Mouse (Mus musculus) liver, embryonic 13.5 days (tissue): ENCODE data around the gene Ptger1. TPM values are rescaled to one million over a fixed set of nuclear protein-coding genes. Genes with fewer than 3 reads are reported as not detected.

Experiments used
- ATAC-seq: fragments of 200-750 bp; cut with Nextera tagmentation; 2 replicates; pipeline ENCODE4 v1.8.0; 2017; ENCODE audit warnings: low read depth, mild to moderate bottlenecking, moderate number of reproducible peaks, moderate library complexity
- DNase-seq: peaks from one replicate; pipeline ENCODE4 v3.0.0; 2022
- H3K27ac ChIP-seq: fragments of 300-500 bp; sonication (generic); 2 replicates; pipeline ENCODE4 v1.5.1; 2015; ENCODE audit warnings: moderate library complexity, mild to moderate bottlenecking, inconsistent platforms
- H3K27me3 ChIP-seq: fragments of 300-500 bp; sonication (generic); 2 replicates; pipeline ENCODE4 v1.6.1; 2015; ENCODE audit warnings: mild to moderate bottlenecking, inconsistent platforms
- H3K36me3 ChIP-seq: fragments of 300-500 bp; sonication (generic); 2 replicates; pipeline ENCODE4 v1.6.1; 2015; ENCODE audit warnings: mild to moderate bottlenecking, inconsistent platforms
- H3K4me1 ChIP-seq: fragments of 300-500 bp; sonication (generic); replicated peaks from 2 replicates; pipeline ENCODE4 v1.6.1; 2015; ENCODE audit warnings: inconsistent platforms
- H3K4me2 ChIP-seq: fragments of 300-500 bp; sonication (generic); 2 replicates; pipeline ENCODE4 v1.6.1; 2015; ENCODE audit warnings: inconsistent platforms, mild to moderate bottlenecking, moderate library complexity
- H3K4me3 ChIP-seq: fragments of 300-500 bp; sonication (generic); replicated peaks from 2 replicates; pipeline ENCODE4 v1.5.1; 2015; ENCODE audit warnings: mild to moderate bottlenecking, inconsistent platforms
- H3K9ac ChIP-seq: fragments of 300-500 bp; sonication (generic); 2 replicates; pipeline ENCODE4 v1.6.1; 2015; ENCODE audit warnings: mild to moderate bottlenecking, inconsistent platforms
- H3K9me3 ChIP-seq: fragments of 300-500 bp; sonication (generic); replicated peaks from 2 replicates; pipeline ENCODE4 v1.6.1; 2016; ENCODE audit warnings: inconsistent platforms
- WGBS: fragments of 180-500 bp; shearing (Covaris S2); methylation state at CpG from one replicate; pipeline ENCODE4 v1.1.7; 2015; ENCODE audit not compliant: insufficient replicate concordance; 5-methylcytosine and 5-hydroxymethylcytosine counted together
- polyA plus RNA-seq: library from polyadenylated mRNA; unstranded; fragments of >200 nt; fragmentation: Nextera tagmentation; extraction: Ambion mirVana; gene quantifications from 2 replicates; pipeline ENCODE4 v1.2.1, GENCODE M21; 2015

Gene Ptger1
- 0.06 and 0.32 TPM in 2 replicates for polyA plus RNA-seq

DNA sequence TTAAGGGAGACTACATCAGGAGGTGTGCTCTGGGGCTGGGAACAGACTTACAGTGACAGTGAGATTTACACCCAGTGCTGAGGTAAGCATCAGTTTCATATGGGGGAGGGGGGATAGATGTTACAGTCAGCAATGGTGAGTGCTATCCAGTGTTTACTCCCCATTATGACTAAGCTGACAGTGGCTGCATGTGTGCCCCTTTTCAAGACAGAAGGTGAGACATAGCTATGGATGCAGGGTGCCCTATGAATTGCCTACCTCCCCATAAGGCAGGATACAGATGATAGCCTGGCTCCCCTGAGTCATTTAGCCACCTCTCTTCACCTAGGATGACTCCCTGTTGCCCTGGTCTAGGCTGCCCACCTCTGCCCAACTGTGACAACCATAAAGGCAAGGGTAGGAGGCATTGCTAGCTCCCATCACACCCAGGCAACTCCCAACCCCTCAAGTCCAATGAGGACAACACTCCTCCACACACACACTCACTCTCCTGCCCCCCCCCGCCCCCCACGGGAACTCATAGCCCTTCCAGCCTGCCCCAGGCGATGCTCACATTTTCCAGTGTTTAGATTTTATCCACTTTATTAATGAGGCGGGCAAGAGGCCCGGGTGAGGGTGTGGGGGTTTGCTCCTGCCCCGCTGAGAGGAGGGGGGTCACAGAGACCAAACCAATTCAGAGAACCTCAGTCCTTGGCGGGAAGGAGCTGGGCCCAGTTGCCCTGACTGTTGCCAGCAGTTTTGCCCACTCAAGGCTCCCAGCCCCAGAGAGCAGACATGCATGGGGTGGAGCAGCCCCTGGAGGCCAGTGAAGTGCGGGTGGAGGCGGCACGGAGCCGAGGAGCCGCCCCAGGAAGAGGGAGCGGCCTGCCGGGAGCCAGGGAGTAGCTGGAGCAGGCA is at the start of gene Ptger1:
Gene Ptger1, plus strand, starts transcription at position 710 of the 897 bp plus-strand sequence.
- Histone ChIP-seq H3K9me3 (no peaks in the 10 kb centered on the region), H3K4me1 (peaks cover 51% of the 10 kb centered on the region), H3K4me2 (no peak within 1 kb of the TSS), H3K4me3 (no peak within 1 kb of the TSS), H3K27ac (no peak within 1 kb of the TSS; the same call in 1 of the 2 replicates), H3K36me3 (peaks cover 16% of the 10 kb centered on the region), H3K9ac (no peak within 1 kb of the TSS; the same call in 1 of the 2 replicates), H3K27me3 (peaks cover 16% of the 10 kb centered on the region; the same call in 1 of the 2 replicates)
- ATAC-seq (no peak), DNase-seq (no peak)
- WGBS: 35% methylated on average over 14 of the region's 14 CpGs

DNA sequence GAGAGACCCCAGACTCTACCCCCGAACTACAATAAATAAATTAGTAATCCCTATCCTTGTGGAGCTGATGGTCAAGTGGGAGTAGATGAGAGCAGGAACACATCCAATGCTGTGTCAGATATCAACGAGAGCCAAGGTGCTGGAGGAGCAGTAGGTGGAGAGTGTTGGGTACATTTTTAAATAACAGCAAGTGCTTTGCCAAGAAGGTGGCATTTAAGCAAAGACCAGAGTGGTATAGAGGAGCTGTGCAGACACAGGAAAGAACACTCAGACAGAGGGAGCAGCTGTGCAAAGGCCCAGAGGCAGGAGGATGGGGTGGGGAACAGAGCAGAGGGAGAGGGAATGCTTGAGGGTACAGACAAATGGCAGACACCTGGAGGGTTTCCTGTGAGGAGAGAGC is 49.4 kb upstream of the Ptger1 start:
- Histone ChIP-seq H3K4me1 (peaks cover 18% of the 10 kb centered on the region), H3K4me3 (no peak overlapping the region), H3K27me3 (no peaks in the 10 kb centered on the region), H3K9ac (no peak overlapping the region), H3K27ac (no peak overlapping the region), H3K4me2 (no peak overlapping the region), H3K36me3 (peaks cover 24% of the 10 kb centered on the region), H3K9me3 (no peaks in the 10 kb centered on the region)
- no peak for ATAC-seq
- WGBS: 68% methylated on average over 2 of the region's 2 CpGs
- DNase-seq: no peak

DNA sequence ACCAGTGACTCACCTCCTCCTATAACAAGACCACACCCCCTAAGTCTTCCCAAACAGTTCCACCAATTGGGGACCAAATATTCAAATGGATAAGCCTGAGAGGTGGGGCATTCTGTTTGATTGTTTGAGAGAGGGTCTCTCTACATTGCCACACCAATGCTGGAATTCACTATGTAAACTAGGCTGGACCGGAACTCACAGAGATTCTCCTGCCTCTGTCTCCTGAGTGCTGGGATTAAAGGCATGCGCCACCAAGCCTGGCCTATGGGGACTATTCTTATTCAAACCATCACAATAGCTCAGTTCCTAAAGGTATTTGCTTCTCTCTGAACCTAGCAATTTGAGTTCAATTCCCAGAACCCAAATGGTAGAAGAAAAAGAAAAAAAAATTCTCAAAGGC is 47.9 kb upstream of the Ptger1 start:
- no peak overlapping the region for H3K4me2 ChIP-seq
- H3K4me3 ChIP-seq: no peak overlapping the region
- H3K9me3 ChIP-seq: no peaks in the 10 kb centered on the region
- peaks cover 9% of the 10 kb centered on the region for H3K36me3 ChIP-seq
- ATAC-seq: no peak
- H3K27ac ChIP-seq: no peak overlapping the region
- H3K9ac ChIP-seq: no peak overlapping the region
- DNase-seq: no peak
- peaks cover 26% of the 10 kb centered on the region for H3K4me1 ChIP-seq
- WGBS: 88% methylated on average over 2 of the region's 2 CpGs
- H3K27me3 ChIP-seq: no peaks in the 10 kb centered on the region

DNA sequence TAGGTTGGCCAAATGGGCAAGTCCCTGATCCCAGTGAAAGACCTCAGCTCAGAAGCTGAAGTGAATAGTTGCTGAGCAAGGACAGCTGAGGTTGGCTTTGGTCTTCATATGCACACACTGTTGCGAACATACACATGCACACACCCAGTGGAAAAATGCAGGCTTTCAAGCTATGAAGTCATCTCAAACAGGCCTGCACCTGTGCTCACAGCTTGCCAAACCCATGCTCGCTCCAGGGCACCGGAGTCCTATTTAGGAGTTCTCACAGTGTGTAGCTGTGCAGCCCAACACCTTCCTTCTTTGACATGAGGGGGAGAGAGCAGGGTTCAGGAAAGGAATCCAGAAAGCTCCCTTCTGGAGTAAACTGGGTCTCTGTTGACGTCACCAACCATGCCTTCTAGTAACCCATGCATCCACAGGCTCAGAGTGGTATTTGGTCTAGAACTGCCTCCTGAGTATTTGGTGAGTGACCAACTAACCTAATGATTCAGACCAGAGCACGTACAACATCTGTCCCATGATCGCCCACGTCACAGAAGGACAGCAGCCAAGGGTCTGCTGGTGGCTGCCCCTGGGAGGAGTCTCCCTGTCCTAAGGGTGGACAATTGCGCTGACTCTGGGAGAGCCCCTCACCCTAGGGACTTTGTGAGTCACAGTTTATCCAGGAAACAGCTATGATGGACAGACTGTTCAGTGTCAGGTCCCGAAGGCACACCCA is 46.8 kb upstream of the Ptger1 start:
- 85% methylated on average over 9 of the region's 9 CpGs for whole genome bisulfite sequencing
- Histone ChIP-seq H3K4me3 (no peak overlapping the region), H3K4me2 (no peak overlapping the region), H3K9me3 (no peaks in the 10 kb centered on the region), H3K9ac (no peak overlapping the region), H3K27ac (no peak overlapping the region), H3K27me3 (no peaks in the 10 kb centered on the region), H3K36me3 (no peaks in the 10 kb centered on the region), H3K4me1 (peaks cover 37% of the 10 kb centered on the region)
- no peak for ATAC-seq
- no peak for DNase-seq

DNA sequence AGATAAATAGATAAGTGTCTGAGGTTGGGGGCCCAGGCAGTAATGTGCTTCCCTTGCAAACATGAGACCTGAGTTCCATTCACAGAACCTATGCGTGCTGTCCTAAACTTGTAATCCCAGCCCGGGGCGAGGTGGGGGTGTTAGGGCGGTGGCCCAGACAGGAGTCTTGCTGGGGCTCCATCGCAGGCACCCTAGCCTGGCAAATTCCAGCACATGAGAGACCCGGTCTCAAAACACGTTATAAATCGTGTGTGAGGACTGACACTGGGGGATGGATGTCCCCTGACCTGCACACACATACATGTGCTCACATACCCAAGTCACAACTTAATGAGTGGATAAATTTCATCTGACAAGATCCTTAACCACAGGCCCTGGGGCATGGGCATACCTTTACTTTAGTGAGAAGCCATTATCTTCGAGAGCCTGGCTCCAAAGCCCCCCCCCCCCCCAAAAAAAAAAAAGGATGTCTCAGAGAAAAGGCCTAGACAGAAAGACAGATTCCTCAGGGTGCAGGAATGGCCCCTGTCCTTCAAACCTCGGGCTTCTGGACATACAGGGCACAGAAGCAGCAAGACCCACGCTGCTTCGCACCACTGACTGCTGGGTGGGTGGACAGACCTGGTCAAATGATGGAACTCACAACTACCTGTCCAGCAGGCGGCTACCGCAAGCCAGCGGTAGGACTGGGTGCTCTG is 44.6 kb upstream of the Ptger1 start:
- Histone ChIP-seq H3K27me3 (no peaks in the 10 kb centered on the region), H3K9me3 (no peaks in the 10 kb centered on the region), H3K4me3 (peak overlapping the region; percentile 54), H3K4me2 (peak overlapping the region; percentile 80), H3K36me3 (no peaks in the 10 kb centered on the region), H3K9ac (peak overlapping the region; percentile 72), H3K27ac (peak overlapping the region; percentile 87), H3K4me1 (peaks cover 55% of the 10 kb centered on the region)
- peak; percentile 0; the same call in 1 of the 2 replicates for ATAC-seq
- no peak for DNase-seq
- 51% methylated on average over 15 of the region's 15 CpGs for WGBS

DNA sequence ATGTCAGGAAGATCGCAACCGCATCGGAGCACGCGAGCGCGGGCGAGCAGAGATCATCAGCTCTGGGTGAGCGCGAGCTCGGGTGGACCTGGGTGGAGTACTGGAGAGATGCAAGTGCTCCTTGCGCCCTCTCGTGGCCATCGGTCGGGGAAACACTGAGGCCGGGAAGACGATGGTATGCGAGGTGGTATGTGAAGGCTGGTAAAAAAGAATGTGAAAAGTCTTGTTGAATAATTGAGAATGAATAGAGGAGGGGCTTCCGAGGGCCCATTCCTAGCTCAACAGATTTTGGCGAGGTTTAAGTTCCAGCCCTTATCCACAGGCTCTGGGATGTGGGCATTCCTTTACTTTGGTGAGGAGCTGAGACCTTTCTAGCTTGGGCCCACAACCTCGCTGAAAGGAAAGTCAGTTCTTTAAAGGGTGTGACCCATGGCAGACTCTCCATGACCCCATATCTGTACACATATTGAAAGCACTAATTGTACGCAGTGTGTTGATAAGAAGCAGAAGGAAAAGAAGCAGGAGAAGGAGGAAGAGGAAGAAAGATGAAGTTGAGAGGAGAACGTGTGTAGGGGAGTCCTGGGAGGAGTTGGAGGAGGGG is 44.0 kb upstream of the Ptger1 start:
- DNase-seq: peak; percentile 77
- no peaks in the 10 kb centered on the region for H3K9me3 ChIP-seq
- ATAC-seq: peak; percentile 84
- peak overlapping the region; percentile 80 for H3K4me2 ChIP-seq
- peak overlapping the region; percentile 87 for H3K27ac ChIP-seq
- peak overlapping the region; percentile 72 for H3K9ac ChIP-seq
- 3% methylated on average over 23 of the region's 23 CpGs for WGBS
- no peaks in the 10 kb centered on the region for H3K36me3 ChIP-seq
- H3K4me1 ChIP-seq: peaks cover 58% of the 10 kb centered on the region
- no peaks in the 10 kb centered on the region for H3K27me3 ChIP-seq
- H3K4me3 ChIP-seq: peak overlapping the region; percentile 54

DNA sequence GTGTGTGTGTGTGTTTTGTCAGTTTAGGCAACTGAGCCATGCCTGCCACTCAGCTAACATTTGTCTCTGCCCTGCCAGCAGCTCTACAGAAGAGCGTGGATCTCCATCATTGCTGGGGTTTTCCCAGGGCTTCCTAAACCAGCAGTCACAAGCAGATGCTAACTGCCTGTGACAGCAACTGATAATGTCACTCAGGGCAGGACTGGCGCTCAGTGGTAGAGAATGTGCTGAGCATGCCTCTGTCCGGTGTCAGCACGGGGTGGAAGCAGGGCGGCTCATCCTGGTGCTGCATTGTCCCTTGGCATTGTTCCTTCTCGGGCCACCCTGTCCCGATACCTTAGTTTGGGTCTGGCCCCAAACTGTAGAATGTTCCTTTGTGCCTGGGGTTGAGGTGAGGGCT is 42.9 kb upstream of the Ptger1 start:
- WGBS: 38% methylated on average over 7 of the region's 7 CpGs
- Histone ChIP-seq H3K36me3 (no peaks in the 10 kb centered on the region), H3K27me3 (no peaks in the 10 kb centered on the region), H3K27ac (peak overlapping the region; percentile 87), H3K4me2 (peak overlapping the region; percentile 80), H3K4me3 (no peak overlapping the region), H3K9ac (peak overlapping the region; percentile 61), H3K9me3 (no peaks in the 10 kb centered on the region), H3K4me1 (peaks cover 60% of the 10 kb centered on the region)
- DNase-seq (no peak), ATAC-seq (peak; percentile 55)

DNA sequence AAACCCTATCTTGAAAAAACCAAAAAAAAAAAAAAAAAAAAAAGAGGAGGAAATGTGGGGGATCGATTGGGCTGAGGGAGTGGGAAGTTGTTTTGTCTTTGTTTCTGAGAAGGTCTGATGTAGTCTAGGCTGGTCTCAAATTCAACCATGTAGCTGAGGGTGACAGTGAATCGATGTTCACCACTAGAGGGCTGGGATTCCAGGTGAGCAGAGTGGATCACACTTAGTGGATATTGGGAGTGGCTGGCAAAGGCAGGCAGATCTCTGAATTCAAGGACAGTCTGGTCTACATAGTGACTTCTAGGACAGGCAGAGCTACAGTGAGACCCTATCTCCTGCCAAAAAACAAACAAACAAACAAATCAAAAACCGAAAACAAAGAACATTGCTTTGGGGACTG is 41.7 kb upstream of the Ptger1 start:
- no peak overlapping the region for H3K9ac ChIP-seq
- no peaks in the 10 kb centered on the region for H3K9me3 ChIP-seq
- peaks cover 60% of the 10 kb centered on the region for H3K4me1 ChIP-seq
- H3K27ac ChIP-seq: peak overlapping the region; percentile 77; the same call in 1 of the 2 replicates
- no peak overlapping the region for H3K4me3 ChIP-seq
- WGBS: 34% methylated on average over 3 of the region's 3 CpGs
- no peaks in the 10 kb centered on the region for H3K27me3 ChIP-seq
- H3K4me2 ChIP-seq: no peak overlapping the region
- no peak for DNase-seq
- no peaks in the 10 kb centered on the region for H3K36me3 ChIP-seq
- ATAC-seq: no peak

DNA sequence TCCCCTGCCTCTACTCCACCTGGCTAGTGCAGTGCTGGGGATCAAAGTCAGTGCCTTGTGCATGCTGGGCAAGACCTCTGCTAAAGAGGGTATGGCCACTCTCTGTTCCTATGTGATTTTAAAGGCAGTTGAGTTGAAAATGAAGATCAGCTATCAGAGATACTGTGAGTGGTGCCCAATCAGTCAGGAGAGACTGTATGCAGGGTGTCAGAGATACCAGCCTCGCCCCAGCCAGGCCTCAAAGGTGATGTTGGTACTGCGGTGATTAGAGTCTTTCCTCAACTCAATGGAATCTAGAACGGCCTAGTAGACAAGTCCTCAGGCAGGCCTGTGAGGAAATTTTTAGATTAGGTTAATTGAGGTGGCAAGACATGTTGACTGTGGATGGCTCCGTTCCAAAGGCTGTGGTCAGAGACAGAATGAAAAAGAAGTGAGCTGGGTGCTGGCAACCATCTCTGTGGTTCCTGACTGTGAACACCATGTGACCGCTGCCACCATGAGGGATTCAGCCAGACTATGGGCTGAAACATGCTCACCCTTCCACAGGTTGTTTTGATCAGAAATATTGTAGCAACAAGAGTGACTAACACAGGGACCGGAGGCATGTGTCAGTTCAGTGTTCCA is 40.7 kb upstream of the Ptger1 start:
- no peak for DNase-seq
- ATAC-seq: peak; percentile 84

DNA sequence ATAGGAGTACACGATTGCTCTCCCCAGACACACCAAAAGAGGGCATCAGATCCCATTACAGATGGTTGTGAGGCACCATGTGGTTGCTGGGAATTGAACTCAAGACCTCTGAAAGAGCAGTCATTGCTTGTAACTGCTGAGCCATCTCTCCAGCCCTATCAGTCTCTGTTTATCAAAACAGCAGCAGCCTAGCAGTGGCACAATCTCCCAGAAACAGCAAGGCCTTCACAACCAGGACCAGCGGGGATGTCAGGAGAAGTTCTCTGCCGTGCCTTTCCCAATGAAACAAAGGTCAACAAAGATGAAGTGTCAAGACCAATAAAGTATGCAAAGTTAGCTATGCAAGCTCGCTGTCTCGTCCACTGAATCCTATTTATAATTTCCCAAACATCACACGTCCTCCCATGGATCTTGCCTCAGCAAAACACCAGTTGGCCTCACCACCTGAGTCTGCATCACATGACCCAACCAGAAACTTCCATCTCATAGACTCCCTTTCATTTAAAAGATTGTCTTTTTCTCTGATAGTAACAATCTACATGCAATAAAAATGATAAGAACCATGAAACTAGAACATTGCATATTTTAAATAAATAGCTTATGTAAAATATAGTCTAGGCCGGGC is 34.3 kb upstream of the Ptger1 start:
- Histone ChIP-seq H3K27ac (peak overlapping the region; percentile 68), H3K9ac (no peak overlapping the region), H3K4me3 (no peak overlapping the region), H3K9me3 (peaks cover 6% of the 10 kb centered on the region; the same call in 1 of the 2 replicates), H3K27me3 (0 out of 2 replicates have a peak, but pooled peaks cover 3% of the 10 kb centered on the region), H3K4me1 (peaks cover 21% of the 10 kb centered on the region), H3K36me3 (no peaks in the 10 kb centered on the region), H3K4me2 (no peak overlapping the region)
- ATAC-seq (peak; percentile 93), DNase-seq (no peak)
- WGBS: 59% methylated on average over 7 of the region's 7 CpGs

More for the DNA sequence above, 40.7 kb upstream of the Ptger1 start:
- H3K9me3 ChIP-seq: no peaks in the 10 kb centered on the region
- no peaks in the 10 kb centered on the region for H3K27me3 ChIP-seq
- H3K9ac ChIP-seq: no peak overlapping the region
- H3K4me3 ChIP-seq: no peak overlapping the region
- H3K4me1 ChIP-seq: peaks cover 60% of the 10 kb centered on the region
- WGBS: 42% methylated on average over 6 of the region's 6 CpGs
- peak overlapping the region; percentile 29 for H3K4me2 ChIP-seq
- H3K27ac ChIP-seq: peak overlapping the region; percentile 77
- H3K36me3 ChIP-seq: no peaks in the 10 kb centered on the region
